Mouse (Mus musculus): ENCODE measurements at regions not wholly inside any gene's neighbourhood (a gene's known extent, or its start where the extent isn't known, plus 50 kb on each side); places are given as distances from the start of the nearest gene placed in this dataset.

- 20% methylated on average over 4 of the region's 4 CpGs for WGBS
- Histone ChIP-seq H3K4me2 (replicated peaks) (no peak overlapping the region), H3K9ac (replicated peaks) (no peak overlapping the region), H3K9me3 (no peaks in the 10 kb centered on the region), H3K36me3 (no peaks in the 10 kb centered on the region), H3K4me1 (no peaks in the 10 kb centered on the region), H3K27me3 (peaks cover 12% of the 10 kb centered on the region; the same call in 1 of the 2 replicates), H3K4me3 (no peak overlapping the region), H3K27ac (replicated peaks) (no peak overlapping the region)
- peak; percentile 78; the same call in 1 of the 2 replicates for ATAC-seq (ENCODE audit: low FRiP score, low read depth)
Measured at GRCm38 (mm10) chr19:13980988-13981630, 67.8 kb downstream of the Olfr1505 start.

GRCm38 (mm10) chr19:13982823-13983222, 69.5 kb downstream of the Olfr1505 start:
- H3K27ac ChIP-seq (replicated peaks): no peak overlapping the region
- no peaks in the 10 kb centered on the region for H3K9me3 ChIP-seq
- no peaks in the 10 kb centered on the region for H3K36me3 ChIP-seq
- H3K9ac ChIP-seq (replicated peaks): no peak overlapping the region
- H3K4me2 ChIP-seq (replicated peaks): no peak overlapping the region
- no peak overlapping the region for H3K4me3 ChIP-seq
- ATAC-seq (ENCODE audit: low FRiP score, low read depth): no peak
- no peaks in the 10 kb centered on the region for H3K4me1 ChIP-seq
- WGBS: 68% methylated on average over 3 of the region's 3 CpGs
- H3K27me3 ChIP-seq: peaks cover 14% of the 10 kb centered on the region; the same call in 1 of the 2 replicates
